Mouse (Mus musculus): ENCODE data around the gene Ryr3.

DNA sequence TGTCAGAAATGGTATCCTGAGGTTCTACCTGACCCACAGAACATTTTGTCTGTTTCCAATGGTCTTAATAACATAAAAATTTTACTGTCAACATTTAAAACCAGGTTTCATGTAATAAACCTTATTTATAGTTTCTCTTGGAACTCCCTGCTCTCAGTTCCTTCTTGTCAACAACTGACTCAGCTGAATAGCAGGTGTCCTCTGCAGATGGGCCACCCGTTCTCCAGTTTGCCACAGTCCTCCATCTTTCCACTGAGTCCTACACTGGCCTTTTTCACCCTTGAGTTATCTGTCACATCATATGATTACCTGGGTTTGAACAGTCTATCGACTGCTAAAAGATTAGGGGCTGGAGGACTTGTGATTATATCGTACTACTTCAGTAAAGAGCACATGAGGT is 79.1 kb downstream of the Ryr3 start:
- TF ChIP-seq GATA1 (IDR thresholded peaks at IDR 0.05; ENCODE audit: borderline replicate concordance, low read length) (no peak), FLI1 (IDR thresholded peaks at IDR 0.05; ENCODE audit: low read length) (no peak)

Data from megakaryocyte, embryonic 14.5 days (primary cell).